Mouse (Mus musculus) stomach, postnatal 0 days (tissue): Measurements from ENCODE around the gene Egln1. TPM values are rescaled to one million over a fixed set of nuclear protein-coding genes. Genes with fewer than 3 reads are reported as not detected.

Experiments used
- ATAC-seq: fragments of 200-750 bp; cut with Nextera tagmentation; 2 replicates; pipeline ENCODE4 v1.8.0; 2017; ENCODE audit not compliant: low FRiP score, low TSS enrichment
- DNase-seq: peaks from one replicate; pipeline ENCODE4 v3.0.0-alpha.2; 2016; ENCODE audit warnings: low spot score
- H3K27ac ChIP-seq: fragments of 300-500 bp; sonication (generic); replicated peaks from 2 replicates; pipeline ENCODE4 v1.5.1; 2014; ENCODE audit warnings: mild to moderate bottlenecking, control low read depth
- H3K27me3 ChIP-seq: fragments of 300-500 bp; sonication (generic); 2 replicates; pipeline ENCODE4 v1.6.1; 2014; ENCODE audit warnings: low read length; ENCODE audit not compliant: control insufficient read depth, insufficient read depth
- H3K36me3 ChIP-seq: fragments of 300-500 bp; sonication (generic); 2 replicates; pipeline ENCODE4 v1.6.1; 2014; ENCODE audit warnings: low read length, mixed read lengths; ENCODE audit not compliant: control insufficient read depth, insufficient read depth
- H3K4me1 ChIP-seq: fragments of 300-500 bp; sonication (generic); replicated peaks from 2 replicates; pipeline ENCODE4 v1.6.1; 2014; ENCODE audit warnings: antibody characterized with exemption; ENCODE audit not compliant: control insufficient read depth, insufficient read depth
- H3K4me2 ChIP-seq: fragments of 300-500 bp; sonication (generic); replicated peaks from 2 replicates; pipeline ENCODE4 v1.6.1; 2014; ENCODE audit warnings: low read depth, mild to moderate bottlenecking, control low read depth, moderate library complexity
- H3K4me3 ChIP-seq: fragments of 300-500 bp; sonication (generic); 2 replicates; pipeline ENCODE4 v1.5.1; 2014; ENCODE audit warnings: low read depth, low read length, control low read depth
- H3K9ac ChIP-seq: fragments of 300-500 bp; sonication (generic); 2 replicates; pipeline ENCODE4 v1.6.1; 2014; ENCODE audit warnings: mild to moderate bottlenecking, low read length, control low read depth, mixed read lengths
- H3K9me3 ChIP-seq: fragments of 300-500 bp; sonication (generic); 2 replicates; pipeline ENCODE4 v1.6.1; 2016; ENCODE audit warnings: low read length; ENCODE audit not compliant: control insufficient read depth
- CTCF ChIP-seq: IDR thresholded peaks from 2 replicates; pipeline ENCODE4 v1.5.1; 2016; ENCODE audit warnings: antibody characterized with exemption, low read depth, mild to moderate bottlenecking, moderate library complexity
- EP300 ChIP-seq: optimal IDR thresholded peaks from 2 replicates; pipeline ENCODE3; 2016; ENCODE audit warnings: antibody characterized with exemption
- WGBS: fragments of 180-500 bp; shearing (Covaris S2); extraction: QIAGEN DNeasy Blood & Tissue Kit; methylation state at CpG from one replicate; pipeline ENCODE4 v1.1.7; 2014; 5-methylcytosine and 5-hydroxymethylcytosine counted together
- polyA plus RNA-seq: library from polyadenylated mRNA; unstranded; fragments of >200 nt; fragmentation: Nextera tagmentation; extraction: Ambion mirVana; gene quantifications from 2 replicates; pipeline ENCODE4 v1.2.1, GENCODE M21; 2015

Gene Egln1
- polyA plus RNA-seq, 1 experiment from 2014 or later = 7.1 TPM

DNA sequence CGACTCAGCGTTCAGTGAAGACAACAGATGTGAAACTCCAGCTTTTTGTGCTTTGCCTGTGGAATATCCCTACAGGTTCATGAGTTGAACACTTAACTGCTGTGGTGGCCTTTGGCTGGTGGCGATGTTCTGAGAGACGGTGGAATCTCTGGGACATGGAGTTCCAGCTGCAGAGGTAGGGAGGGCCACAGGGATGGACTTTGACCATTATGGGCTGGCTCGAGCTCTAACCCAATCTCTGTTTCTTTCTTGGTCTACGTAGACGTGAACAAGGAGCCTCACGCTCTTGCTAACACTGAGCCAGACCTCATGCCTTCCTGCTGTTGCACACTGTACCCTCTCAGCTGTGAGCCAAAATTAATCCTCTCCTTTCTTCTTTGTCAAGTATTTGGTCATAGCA is 15.8 kb upstream of the Egln1 start:
- no peak for TF ChIP-seq CTCF
- TF ChIP-seq EP300 = no peak

DNA sequence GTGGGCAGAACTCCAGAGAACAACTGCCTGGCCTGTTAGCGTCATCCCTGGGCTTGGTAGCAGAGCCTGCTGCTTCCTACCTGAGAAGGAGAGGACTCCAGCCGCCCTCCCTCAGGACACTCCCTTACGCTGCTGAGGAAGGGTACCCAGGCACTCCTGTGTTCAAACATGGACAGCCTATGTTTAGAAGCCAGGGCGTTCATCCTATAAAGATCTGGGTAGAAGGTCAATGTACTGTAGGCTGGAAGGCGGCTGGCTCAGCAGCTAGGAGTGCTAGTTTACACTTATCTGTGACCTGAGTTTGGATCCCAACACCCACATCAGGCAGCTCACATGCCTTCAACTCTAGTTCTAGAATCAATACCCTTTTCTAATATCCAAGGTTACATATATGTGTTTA is 14.1 kb upstream of the Egln1 start:
- Histone ChIP-seq H3K27me3 (no peaks in the 10 kb centered on the region), H3K4me2 (no peak overlapping the region), H3K4me3 (no peak overlapping the region), H3K4me1 (no peaks in the 10 kb centered on the region), H3K36me3 (no peaks in the 10 kb centered on the region), H3K27ac (no peak overlapping the region), H3K9ac (no peak overlapping the region), H3K9me3 (no peaks in the 10 kb centered on the region)
- DNase-seq = no peak
- TF ChIP-seq CTCF (0 out of 2 replicates have a peak, but pooled peaks have one; percentile 2), EP300 (no peak)
- ATAC-seq = peak; percentile 71
- 82% methylated on average over 5 of the region's 5 CpGs for WGBS

More for the DNA sequence above, 15.8 kb upstream of the Egln1 start:
- ATAC-seq (peak; percentile 59), DNase-seq (no peak)
- H3K27ac ChIP-seq = no peak overlapping the region
- WGBS = 83% methylated on average over 8 of the region's 8 CpGs
- no peak overlapping the region for H3K4me3 ChIP-seq
- no peak overlapping the region for H3K4me2 ChIP-seq
- H3K4me1 ChIP-seq = peaks cover 2% of the 10 kb centered on the region; the same call in 1 of the 2 replicates
- H3K36me3 ChIP-seq = no peaks in the 10 kb centered on the region
- no peaks in the 10 kb centered on the region for H3K27me3 ChIP-seq
- no peaks in the 10 kb centered on the region for H3K9me3 ChIP-seq
- no peak overlapping the region for H3K9ac ChIP-seq

DNA sequence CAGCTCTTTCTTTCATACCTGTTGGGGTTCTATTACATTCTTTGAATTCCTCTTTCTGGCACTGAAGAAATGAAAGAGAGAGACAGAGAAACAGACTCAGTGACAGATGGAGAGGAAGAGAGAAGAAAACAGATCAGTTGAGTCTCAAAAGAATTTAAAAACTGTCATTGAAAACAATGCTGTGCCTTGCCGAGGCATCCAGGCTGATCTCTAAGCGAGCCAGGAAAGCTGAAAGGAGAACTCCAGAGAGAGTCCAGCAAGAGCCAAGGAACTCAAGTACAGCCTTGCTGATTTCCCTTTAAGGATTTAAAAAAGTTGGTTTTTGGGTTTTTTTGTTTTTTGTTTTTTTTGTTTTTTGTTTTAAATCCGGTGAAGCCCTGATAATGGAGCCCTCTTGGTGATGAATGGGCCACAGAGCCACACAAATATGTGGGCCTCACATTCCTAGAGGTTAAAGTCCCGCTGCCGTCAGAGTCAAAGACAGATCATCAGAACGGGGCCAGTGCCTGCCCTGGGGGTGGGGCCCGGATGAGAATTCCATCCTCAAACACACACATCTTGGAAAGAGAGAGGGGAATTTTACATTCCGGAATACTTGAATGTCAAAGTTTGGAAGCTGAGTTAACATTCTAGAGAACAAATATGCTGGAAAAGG is 11.2 kb upstream of the Egln1 start:
- Histone ChIP-seq H3K4me2 (no peak overlapping the region; the same call in 1 of the 2 replicates), H3K9me3 (no peaks in the 10 kb centered on the region), H3K27ac (no peak overlapping the region), H3K27me3 (no peaks in the 10 kb centered on the region), H3K9ac (no peak overlapping the region), H3K4me3 (no peak overlapping the region), H3K36me3 (no peaks in the 10 kb centered on the region), H3K4me1 (no peaks in the 10 kb centered on the region)
- ATAC-seq (no peak), DNase-seq (no peak)
- 8% methylated on average over 8 of the region's 8 CpGs for WGBS
- TF ChIP-seq EP300 = no peak
- no peak for TF ChIP-seq CTCF

DNA sequence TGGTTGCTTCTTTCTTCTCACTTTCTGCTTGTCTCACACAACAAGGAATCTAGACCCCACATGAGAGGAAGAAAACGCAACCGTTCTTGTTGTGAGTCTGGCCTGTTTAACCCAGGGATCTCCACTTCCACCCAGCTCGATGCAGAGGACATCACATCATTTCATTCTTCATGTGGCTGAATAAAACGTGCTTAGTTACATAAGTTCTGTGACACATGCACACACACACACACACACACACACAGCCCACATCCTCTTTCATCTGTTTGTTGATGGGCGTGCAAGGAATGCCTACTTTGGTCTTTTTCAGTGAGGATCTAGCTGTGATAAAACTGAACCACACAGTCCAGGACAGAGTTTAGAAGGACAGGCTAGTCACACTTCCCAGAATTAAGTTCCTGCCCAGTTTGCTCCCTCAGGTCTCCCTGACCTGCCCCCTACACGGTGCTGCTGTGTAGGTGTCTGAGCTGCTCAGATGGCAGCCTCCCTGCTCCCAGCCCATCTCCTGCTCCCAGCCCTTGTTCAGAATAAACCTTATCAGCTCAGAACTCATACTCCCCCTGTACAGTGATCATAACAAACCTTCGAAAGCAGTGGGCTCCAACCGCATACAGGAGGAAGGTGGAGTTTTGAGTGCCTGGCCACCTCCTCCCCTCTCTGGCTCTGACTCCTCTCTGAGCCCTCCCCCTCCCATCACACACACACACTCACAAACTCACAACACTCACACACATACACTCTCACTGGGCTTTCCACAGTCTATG is 10.5 kb upstream of the Egln1 start:
- no peak for TF ChIP-seq CTCF
- no peak for TF ChIP-seq EP300
- peak; percentile 18; the same call in 1 of the 2 replicates for ATAC-seq
- Histone ChIP-seq H3K4me1 (no peaks in the 10 kb centered on the region), H3K9ac (no peak overlapping the region), H3K4me2 (no peak overlapping the region), H3K36me3 (no peaks in the 10 kb centered on the region), H3K27ac (no peak overlapping the region), H3K9me3 (no peaks in the 10 kb centered on the region), H3K4me3 (no peak overlapping the region), H3K27me3 (no peaks in the 10 kb centered on the region)
- 37% methylated on average over 8 of the region's 8 CpGs for WGBS
- DNase-seq = no peak

DNA sequence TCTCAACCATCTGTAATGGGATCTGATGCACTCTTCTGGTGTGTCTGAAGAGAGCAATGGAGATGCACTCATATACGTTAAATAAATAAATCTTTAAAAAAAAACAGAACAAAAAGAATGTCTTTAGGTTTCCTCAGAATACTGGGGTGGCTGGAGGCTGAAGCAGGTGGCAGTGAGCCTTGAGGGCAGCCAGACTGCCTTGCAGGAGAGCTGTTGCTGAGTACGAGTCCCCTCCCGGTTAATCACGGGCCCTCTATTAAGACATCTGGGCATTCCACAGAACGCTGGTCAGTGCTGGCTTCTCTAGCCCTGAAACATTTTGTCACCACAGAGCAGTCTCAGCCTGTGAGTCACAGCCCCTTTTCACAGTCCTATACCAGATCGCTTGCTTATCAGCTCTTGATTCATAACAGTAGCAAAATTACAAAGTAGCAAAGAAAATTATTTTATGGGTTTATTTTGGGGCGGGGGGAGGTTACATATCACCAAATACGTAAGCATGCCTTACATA is 5.5 kb upstream of the Egln1 start:
- TF ChIP-seq EP300 (no peak), CTCF (no peak)
- H3K27me3 ChIP-seq = no peaks in the 10 kb centered on the region
- no peaks in the 10 kb centered on the region for H3K9me3 ChIP-seq
- ATAC-seq (no peak), DNase-seq (no peak)
- H3K27ac ChIP-seq = no peak overlapping the region
- H3K4me1 ChIP-seq = 0 out of 2 replicates have a peak, but pooled peaks cover 3% of the 10 kb centered on the region
- no peaks in the 10 kb centered on the region for H3K36me3 ChIP-seq
- H3K4me3 ChIP-seq = no peak overlapping the region
- no peak overlapping the region for H3K4me2 ChIP-seq
- no peak overlapping the region; the same call in 1 of the 2 replicates for H3K9ac ChIP-seq
- WGBS = 65% methylated on average over 8 of the region's 8 CpGs
